18 mouse cellular contexts compared by ENCODE assay signal in genomic region chr2:93039706-93040105, GRCm38 (mm10). TPM values are rescaled to one million over a fixed set of nuclear protein-coding genes. Genes with fewer than 3 reads are reported as not detected.
DNase-seq lines count a peak whose midpoint lies in the region; ATAC-seq and TF ChIP-seq lines count a peak whose summit lies in the region.
"Had no signal": no experiment of that assay in that cellular context is flagged by ENCODE, and none has a peak within 500 bp of the region (broad histone marks: within the 10 kb centered on the region; RNA-seq: fewer than 3 reads in every experiment).

No protein-coding gene starts in this region.

- H3K4me1 ChIP-seq in heart, embryonic 13.5 days, result peaks cover 85% of the 10 kb centered on the region
- H3K4me1 ChIP-seq in kidney, embryonic 15.5 days, result peaks cover 84% of the 10 kb centered on the region
- H3K4me1 ChIP-seq in kidney, adult 2 months (ENCODE audit: control insufficient read depth, insufficient read depth, low read length), result 0 out of 2 replicates have a peak, but pooled peaks cover 8% of the 10 kb centered on the region

- no peak for ATAC-seq in cerebellum, adult (ENCODE audit: insufficient number of reproducible peaks, low FRiP score, low TSS enrichment)
- ATAC-seq in heart, embryonic 13.5 days (ENCODE audit: extremely low read depth, insufficient number of reproducible peaks, low FRiP score, low TSS enrichment), result no peak
- ATAC-seq in kidney, embryonic 15.5 days (replicated peaks; ENCODE audit: low FRiP score), result no peak
- ATAC-seq: activated CD4-positive, CD25-positive, alpha-beta regulatory T cell, adult 4 months; forebrain, embryonic 16.5 days; intestine, embryonic 15.5 days; Patski had no signal

- 93% methylated on average over 5 of the region's 5 CpGs for WGBS in heart, embryonic 13.5 days
- WGBS in kidney, embryonic 15.5 days, result 95% methylated on average over 5 of the region's 5 CpGs
- 91% methylated on average over 5 of the region's 5 CpGs for WGBS in kidney, adult 2 months

- no peak overlapping the region for H3K4me2 ChIP-seq in heart, embryonic 13.5 days
- no peak overlapping the region for H3K4me2 ChIP-seq in kidney, embryonic 15.5 days
- H3K4me2 ChIP-seq: embryonic facial prominence, embryonic 13.5 days; forebrain, embryonic 12.5 days; hindbrain, embryonic 14.5 days; intestine, embryonic 15.5 days had no signal

- intact Hi-C loops in heart, postnatal 36 days (cut with DNase I), result no loop called here

- H3K9me3 ChIP-seq in heart, embryonic 13.5 days, result no peaks in the 10 kb centered on the region
- no peaks in the 10 kb centered on the region for H3K9me3 ChIP-seq in kidney, embryonic 15.5 days (replicated peaks)
- H3K9me3 ChIP-seq: embryonic facial prominence, embryonic 13.5 days; forebrain, embryonic 12.5 days; hindbrain, embryonic 10.5 days; intestine, embryonic 15.5 days had no signal

- no peak for TF ChIP-seq POLR2A in kidney, adult 2 months (IDR thresholded peaks at IDR 0.05; ENCODE audit: low read depth, low read length)

- no peaks in the 10 kb centered on the region for H3K36me3 ChIP-seq in heart, embryonic 13.5 days
- H3K36me3 ChIP-seq in kidney, embryonic 15.5 days, result 0 out of 2 replicates have a peak, but pooled peaks cover 8% of the 10 kb centered on the region
- no peaks in the 10 kb centered on the region for H3K36me3 ChIP-seq in kidney, adult 2 months (ENCODE audit: control insufficient read depth, insufficient read depth, low read length)
- H3K36me3 ChIP-seq: hindbrain, embryonic 10.5 days; intestine, embryonic 15.5 days had no signal

- H3K4me3 ChIP-seq in heart, embryonic 13.5 days, result no peak overlapping the region
- H3K4me3 ChIP-seq in kidney, embryonic 15.5 days (replicated peaks), result no peak overlapping the region
- no peak overlapping the region for H3K4me3 ChIP-seq in kidney, adult 2 months (ENCODE audit: insufficient read depth, low read depth, low read length)
- H3K4me3 ChIP-seq: embryonic facial prominence, embryonic 13.5 days; forebrain, embryonic 12.5 days; heart, adult 2 months; hindbrain, embryonic 10.5 days; intestine, embryonic 15.5 days had no signal

- H3K9ac ChIP-seq in heart, embryonic 13.5 days, result no peak overlapping the region
- no peak overlapping the region for H3K9ac ChIP-seq in kidney, embryonic 15.5 days
- H3K9ac ChIP-seq: embryonic facial prominence, embryonic 13.5 days; forebrain, embryonic 12.5 days; hindbrain, embryonic 14.5 days; intestine, embryonic 15.5 days had no signal

- peak; percentile 29 to 41 for DNase-seq in cerebellum, adult 18-20 months
- no peak for DNase-seq in heart, postnatal 36 days
- no peak for DNase-seq in kidney, adult 2 months
- peak; percentile 47 to 71 for DNase-seq in cerebellum, postnatal 25 days
- DNase-seq: gastrocnemius, postnatal 10 days; heart, adult 2 months; kidney, adult 18-20 months had no signal

- TF ChIP-seq CTCF in kidney, adult 2 months (conservative IDR thresholded peaks at IDR 0.05; ENCODE audit: insufficient read depth, insufficient read length, low read depth, low read length), result no peak

- peak overlapping the region; percentile 74 for H3K27ac ChIP-seq in heart, embryonic 13.5 days (replicated peaks)
- H3K27ac ChIP-seq in kidney, embryonic 15.5 days, result peak overlapping the region; percentile 6; the same call in 1 of the 2 replicates
- no peak overlapping the region for H3K27ac ChIP-seq in kidney, adult 2 months (ENCODE audit: insufficient read depth, low read depth, low read length)
- H3K27ac ChIP-seq: forebrain, embryonic 12.5 days; hindbrain, embryonic 10.5 days; hindbrain, embryonic 14.5 days had no signal

- no peaks in the 10 kb centered on the region for H3K27me3 ChIP-seq in heart, embryonic 13.5 days (replicated peaks)
- no peaks in the 10 kb centered on the region for H3K27me3 ChIP-seq in kidney, embryonic 15.5 days
- no peaks in the 10 kb centered on the region for H3K27me3 ChIP-seq in kidney, adult 2 months (replicated peaks; ENCODE audit: control insufficient read depth, insufficient read depth, low read length)
- H3K27me3 ChIP-seq: embryonic facial prominence, embryonic 13.5 days; forebrain, embryonic 12.5 days; intestine, embryonic 15.5 days; Patski had no signal

RNA-seq across cellular contexts. Expression of gene Prdm11, which starts 6.3 kb away (rescaled TPM):
- 2.8 and 3.6 TPM in 2 replicates for polyA plus RNA-seq in heart, embryonic 13.5 days (2015; fragmentation: Nextera tagmentation; extraction: Ambion mirVana)
- total RNA-seq in heart, postnatal 36 days (2021), result 10 to 100 TPM in 1 of 2 experiments, 1 to 10 TPM in 1; 8.8 to 10.4 TPM
- polyA plus RNA-seq in kidney, embryonic 15.5 days (2015; fragmentation: Nextera tagmentation; extraction: Ambion mirVana), result 5.5 and 7.1 TPM in 2 replicates
- polyA plus RNA-seq in kidney, adult 2 months (2012; rRNA removed), result 3.6 and 4.4 TPM in 2 replicates

Comparison
In these comparisons a context has a peak if more than half of its experiments do, and no peak if none do; other contexts are left out.
1. DNase-seq: peak in cerebellum, adult 18-20 months (2 of 2) and cerebellum, postnatal 25 days (2 of 2); none in heart, postnatal 36 days (0 of 2) and kidney, adult 2 months (single experiment).